Mouse (Mus musculus): ENCODE measurements around the gene St6gal1. TPM values are rescaled to one million over a fixed set of nuclear protein-coding genes. Genes with fewer than 3 reads are reported as not detected.

St6gal1 gene
- polyA plus RNA-seq, 1 experiment from 2014 or later: 19.3 TPM

DNA sequence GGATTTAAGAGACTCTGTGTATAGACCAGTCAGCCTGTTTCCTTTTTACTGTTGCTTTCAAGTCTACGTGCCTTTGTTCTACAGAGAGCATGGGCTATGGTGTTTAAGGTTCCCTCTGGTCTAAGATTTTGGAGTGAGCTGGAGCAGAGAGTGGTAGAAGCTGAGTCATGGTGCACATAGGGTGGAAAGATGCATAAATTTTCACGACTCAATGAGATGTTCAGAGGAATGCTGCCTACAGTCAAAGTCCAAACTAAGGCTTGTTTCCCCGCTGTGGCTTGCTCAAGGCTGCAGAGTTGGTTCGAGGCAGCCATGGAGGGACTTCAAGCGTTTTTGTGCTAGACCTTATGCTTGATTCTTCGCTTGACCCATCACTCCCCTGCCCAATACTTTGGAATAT is 96.0 kb downstream of the St6gal1 start:
- no peaks in the 10 kb centered on the region for H3K4me1 ChIP-seq (ENCODE audit: control insufficient read depth, insufficient read depth, low read length)

DNA sequence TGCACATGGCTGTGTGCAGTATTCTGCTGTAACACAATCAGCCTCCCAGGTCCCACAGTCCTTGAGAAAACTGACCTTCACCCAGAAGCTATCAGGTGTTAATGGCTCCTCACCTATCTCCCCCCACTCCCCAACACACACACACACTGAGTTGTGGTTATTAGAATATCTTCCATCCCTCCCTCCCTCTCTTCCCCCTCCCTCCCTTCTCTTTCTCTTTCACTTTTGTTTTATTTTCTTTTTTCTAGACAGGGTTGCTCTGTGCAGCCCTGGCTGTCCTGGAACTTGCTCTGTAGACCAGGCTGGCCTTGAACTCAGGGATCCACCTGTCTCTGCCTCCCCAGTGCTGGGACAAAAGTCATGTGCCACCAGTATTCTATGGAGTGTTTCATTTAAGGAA is 97.9 kb downstream of the St6gal1 start:
- H3K4me2 ChIP-seq (ENCODE audit: low read length): no peak overlapping the region

More for the DNA sequence above, 96.0 kb downstream of the St6gal1 start:
- H3K27me3 ChIP-seq (ENCODE audit: control insufficient read depth, insufficient read depth, low read depth, low read length): no peaks in the 10 kb centered on the region
- H3K4me2 ChIP-seq (ENCODE audit: low read length): no peak overlapping the region
- ATAC-seq: no peak
- H3K36me3 ChIP-seq (ENCODE audit: control insufficient read depth, insufficient read depth, low read length): peaks cover 6% of the 10 kb centered on the region
- no peak overlapping the region for H3K27ac ChIP-seq (ENCODE audit: low read length)
- H3K9me3 ChIP-seq (replicated peaks; ENCODE audit: control insufficient read depth, low read length, poor library complexity, severe bottlenecking): no peaks in the 10 kb centered on the region
- H3K9ac ChIP-seq (ENCODE audit: low read depth, low read length): no peak overlapping the region
- WGBS: 96% methylated on average over 6 of the region's 6 CpGs
- no peak overlapping the region for H3K4me3 ChIP-seq (ENCODE audit: low read depth, low read length)

DNA sequence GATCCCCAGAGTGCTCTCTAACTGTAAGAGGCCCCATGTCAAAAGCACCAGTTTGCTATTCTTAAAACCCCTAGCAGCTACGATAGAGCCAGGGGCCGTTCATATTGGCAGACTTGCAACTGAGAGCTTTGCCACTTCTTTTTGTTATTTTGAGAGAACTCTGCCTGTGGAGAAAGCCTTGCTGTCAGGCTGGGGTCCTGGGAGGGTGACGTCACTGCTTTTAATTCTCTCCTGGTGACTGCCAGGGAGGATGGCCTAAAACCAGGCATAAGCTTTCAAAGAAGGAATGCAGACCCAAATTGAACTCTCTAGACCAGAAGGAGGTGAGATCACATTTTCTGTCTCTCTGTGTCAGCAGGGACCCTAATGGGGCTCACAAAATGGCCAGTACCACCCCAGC is 99.4 kb downstream of the St6gal1 start:
- H3K4me3 ChIP-seq (ENCODE audit: low read depth, low read length): no peak overlapping the region
- H3K9me3 ChIP-seq (replicated peaks; ENCODE audit: control insufficient read depth, low read length, poor library complexity, severe bottlenecking): no peaks in the 10 kb centered on the region
- no peak overlapping the region for H3K4me2 ChIP-seq (ENCODE audit: low read length)
- peaks cover 10% of the 10 kb centered on the region for H3K36me3 ChIP-seq (ENCODE audit: control insufficient read depth, insufficient read depth, low read length)
- no peak overlapping the region for H3K9ac ChIP-seq (ENCODE audit: low read depth, low read length)
- no peak for ATAC-seq
- 19% methylated on average over 3 of the region's 3 CpGs for WGBS
- H3K4me1 ChIP-seq (ENCODE audit: control insufficient read depth, insufficient read depth, low read length): no peaks in the 10 kb centered on the region
- H3K27ac ChIP-seq (ENCODE audit: low read length): no peak overlapping the region
- no peaks in the 10 kb centered on the region for H3K27me3 ChIP-seq (ENCODE audit: control insufficient read depth, insufficient read depth, low read depth, low read length)

More for the DNA sequence above, 97.9 kb downstream of the St6gal1 start:
- Histone ChIP-seq H3K36me3 (ENCODE audit: control insufficient read depth, insufficient read depth, low read length) (peaks cover 6% of the 10 kb centered on the region), H3K27ac (ENCODE audit: low read length) (no peak overlapping the region), H3K27me3 (ENCODE audit: control insufficient read depth, insufficient read depth, low read depth, low read length) (no peaks in the 10 kb centered on the region), H3K4me3 (ENCODE audit: low read depth, low read length) (no peak overlapping the region), H3K4me1 (ENCODE audit: control insufficient read depth, insufficient read depth, low read length) (no peaks in the 10 kb centered on the region), H3K9me3 (replicated peaks; ENCODE audit: control insufficient read depth, low read length, poor library complexity, severe bottlenecking) (no peaks in the 10 kb centered on the region), H3K9ac (ENCODE audit: low read depth, low read length) (no peak overlapping the region)
- no peak for ATAC-seq

DNA sequence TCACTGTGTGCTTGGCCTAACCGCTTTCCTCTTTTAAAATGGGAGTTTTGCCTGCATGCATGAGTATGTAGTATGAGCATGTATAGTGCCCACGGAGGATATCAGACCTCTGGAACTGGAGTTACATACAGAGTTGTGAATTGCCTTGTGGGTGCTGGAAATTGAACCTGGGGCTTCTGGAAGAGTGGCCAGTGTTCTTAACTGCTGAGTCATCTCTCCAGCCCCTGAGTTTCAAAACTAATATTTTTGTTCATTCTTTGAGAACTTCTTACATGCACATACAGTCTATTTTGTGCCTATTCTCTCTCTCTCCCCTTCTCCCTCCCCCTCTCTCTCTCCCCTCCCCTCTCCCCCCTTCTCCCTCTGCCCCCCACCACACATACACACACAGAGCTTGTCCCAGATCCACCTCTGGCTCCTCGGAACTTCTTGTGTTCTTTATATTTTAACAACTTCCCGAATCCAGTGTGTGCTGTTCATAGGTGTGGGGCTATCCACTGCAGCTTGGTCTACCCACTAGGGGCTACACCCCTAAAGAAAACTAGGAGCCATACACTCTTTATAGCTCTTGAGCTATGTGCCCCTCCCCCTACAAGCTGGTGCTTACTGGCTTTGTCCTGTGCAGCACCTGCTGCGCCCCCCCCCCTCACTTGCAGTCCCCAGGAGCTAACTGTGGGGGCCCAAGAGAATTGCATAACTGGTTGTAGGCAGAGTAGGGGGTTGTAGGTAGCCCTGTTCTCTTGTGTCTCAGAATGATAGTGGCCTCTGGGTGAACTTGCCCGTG is 100.5 kb downstream of the St6gal1 start:
- H3K9me3 ChIP-seq (replicated peaks; ENCODE audit: control insufficient read depth, low read length, poor library complexity, severe bottlenecking): no peaks in the 10 kb centered on the region
- H3K27ac ChIP-seq (ENCODE audit: low read length): no peak overlapping the region
- no peak overlapping the region for H3K4me3 ChIP-seq (ENCODE audit: low read depth, low read length)
- H3K27me3 ChIP-seq (ENCODE audit: control insufficient read depth, insufficient read depth, low read depth, low read length): no peaks in the 10 kb centered on the region
- no peaks in the 10 kb centered on the region for H3K4me1 ChIP-seq (ENCODE audit: control insufficient read depth, insufficient read depth, low read length)
- H3K36me3 ChIP-seq (ENCODE audit: control insufficient read depth, insufficient read depth, low read length): peaks cover 14% of the 10 kb centered on the region
- ATAC-seq: no peak; the same call in 1 of the 2 replicates
- H3K4me2 ChIP-seq (ENCODE audit: low read length): no peak overlapping the region
- H3K9ac ChIP-seq (ENCODE audit: low read depth, low read length): no peak overlapping the region
- 79% methylated on average over 6 of the region's 6 CpGs for WGBS

DNA sequence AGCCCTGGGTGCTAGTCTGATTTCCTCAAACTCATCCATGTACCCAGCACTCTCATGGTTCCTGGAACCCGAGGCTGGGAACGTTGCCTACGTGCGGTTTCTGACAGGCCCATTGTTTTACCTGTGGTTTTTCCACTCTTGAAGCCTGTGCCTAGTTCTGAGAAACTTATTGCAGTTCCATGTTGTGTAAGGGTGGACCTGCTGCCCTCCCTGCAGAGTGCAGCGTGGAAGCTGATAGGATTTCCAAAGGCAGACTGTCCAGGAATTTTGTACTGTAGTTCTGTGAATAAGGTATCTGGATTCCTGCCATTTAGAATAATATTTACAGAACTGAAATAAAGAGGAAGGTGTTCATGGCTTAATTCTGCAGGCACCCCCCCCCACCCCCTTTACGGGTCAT is 102.1 kb downstream of the St6gal1 start:
- Histone ChIP-seq H3K27me3 (ENCODE audit: control insufficient read depth, insufficient read depth, low read depth, low read length) (no peaks in the 10 kb centered on the region), H3K9ac (ENCODE audit: low read depth, low read length) (no peak overlapping the region), H3K36me3 (ENCODE audit: control insufficient read depth, insufficient read depth, low read length) (peaks cover 8% of the 10 kb centered on the region), H3K4me3 (ENCODE audit: low read depth, low read length) (no peak overlapping the region), H3K4me2 (ENCODE audit: low read length) (no peak overlapping the region), H3K9me3 (replicated peaks; ENCODE audit: control insufficient read depth, low read length, poor library complexity, severe bottlenecking) (no peaks in the 10 kb centered on the region), H3K27ac (ENCODE audit: low read length) (no peak overlapping the region), H3K4me1 (ENCODE audit: control insufficient read depth, insufficient read depth, low read length) (no peaks in the 10 kb centered on the region)
- 96% methylated on average over 6 of the region's 6 CpGs for WGBS
- ATAC-seq: no peak

DNA sequence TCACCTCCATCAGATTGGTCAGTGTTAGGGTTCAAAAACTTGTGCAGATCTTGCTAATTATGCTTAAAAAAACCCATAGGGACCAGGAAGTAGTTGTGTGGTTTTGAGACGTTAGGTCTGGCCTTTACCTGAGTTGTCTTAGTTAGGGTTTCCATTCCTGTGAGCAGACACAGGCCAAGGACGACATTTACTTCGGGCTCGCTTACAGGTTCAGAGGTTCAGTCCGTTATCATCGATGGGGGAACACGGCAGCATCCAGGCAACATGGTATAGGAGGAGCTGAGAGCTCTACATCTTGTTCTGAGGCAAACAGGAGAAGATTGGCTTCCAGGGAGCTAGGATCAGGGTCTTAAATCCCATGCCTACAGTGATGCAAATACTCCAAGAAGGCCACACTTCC is 102.7 kb downstream of the St6gal1 start:
- no peak overlapping the region for H3K4me3 ChIP-seq (ENCODE audit: low read depth, low read length)
- H3K27me3 ChIP-seq (ENCODE audit: control insufficient read depth, insufficient read depth, low read depth, low read length): no peaks in the 10 kb centered on the region
- no peaks in the 10 kb centered on the region for H3K9me3 ChIP-seq (replicated peaks; ENCODE audit: control insufficient read depth, low read length, poor library complexity, severe bottlenecking)
- no peak for ATAC-seq
- H3K27ac ChIP-seq (ENCODE audit: low read length): no peak overlapping the region
- H3K4me1 ChIP-seq (ENCODE audit: control insufficient read depth, insufficient read depth, low read length): no peaks in the 10 kb centered on the region
- WGBS: 97% methylated on average over 7 of the region's 7 CpGs
- no peak overlapping the region for H3K4me2 ChIP-seq (ENCODE audit: low read length)
- H3K9ac ChIP-seq (ENCODE audit: low read depth, low read length): no peak overlapping the region
- H3K36me3 ChIP-seq (ENCODE audit: control insufficient read depth, insufficient read depth, low read length): peaks cover 8% of the 10 kb centered on the region

DNA sequence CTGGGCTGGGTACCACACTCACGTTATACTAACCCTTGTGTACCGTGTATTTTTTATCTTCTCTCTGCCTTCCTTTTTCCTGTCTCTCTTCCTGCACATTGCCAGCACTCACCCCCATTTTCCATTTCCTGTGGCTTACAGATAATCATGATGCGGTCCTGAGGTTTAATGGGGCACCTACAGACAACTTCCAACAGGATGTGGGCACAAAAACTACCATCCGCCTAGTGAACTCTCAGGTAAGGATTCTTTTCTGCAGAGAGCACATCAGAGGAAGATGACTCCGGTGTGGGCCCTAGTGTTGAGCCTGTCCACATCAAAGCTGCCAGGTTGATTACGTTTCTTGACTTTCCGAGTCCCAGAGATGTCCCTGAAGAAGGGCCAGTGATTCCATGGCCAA is 103.7 kb downstream of the St6gal1 start:
- no peaks in the 10 kb centered on the region for H3K9me3 ChIP-seq (replicated peaks; ENCODE audit: control insufficient read depth, low read length, poor library complexity, severe bottlenecking)
- H3K4me3 ChIP-seq (ENCODE audit: low read depth, low read length): no peak overlapping the region
- no peaks in the 10 kb centered on the region for H3K4me1 ChIP-seq (ENCODE audit: control insufficient read depth, insufficient read depth, low read length)
- ATAC-seq: no peak
- no peak overlapping the region for H3K9ac ChIP-seq (ENCODE audit: low read depth, low read length)
- H3K27me3 ChIP-seq (ENCODE audit: control insufficient read depth, insufficient read depth, low read depth, low read length): no peaks in the 10 kb centered on the region
- 95% methylated on average over 7 of the region's 7 CpGs for WGBS
- H3K36me3 ChIP-seq (ENCODE audit: control insufficient read depth, insufficient read depth, low read length): peaks cover 8% of the 10 kb centered on the region
- no peak overlapping the region for H3K4me2 ChIP-seq (ENCODE audit: low read length)
- H3K27ac ChIP-seq (ENCODE audit: low read length): no peak overlapping the region

DNA sequence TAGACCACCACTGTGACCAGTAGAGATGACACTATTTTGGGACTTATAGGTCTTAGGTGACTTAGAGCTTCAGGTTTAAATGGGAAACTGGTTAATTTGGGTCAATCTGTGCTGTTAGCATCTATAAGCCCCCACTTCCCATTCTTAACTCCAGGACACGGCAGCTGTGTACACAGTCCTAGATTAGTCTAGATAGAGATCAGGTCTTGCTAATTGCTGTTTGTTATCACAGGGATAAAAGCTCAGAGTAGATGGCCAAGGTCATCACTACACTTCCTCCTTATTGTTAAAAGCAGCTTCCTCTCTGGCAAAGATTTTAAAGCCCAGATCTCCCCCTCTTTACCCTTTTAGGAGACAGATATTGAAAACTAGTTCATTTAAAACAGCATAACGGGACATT is 107.6 kb downstream of the St6gal1 start:
- Histone ChIP-seq H3K4me3 (ENCODE audit: low read depth, low read length) (no peak overlapping the region), H3K27me3 (ENCODE audit: control insufficient read depth, insufficient read depth, low read depth, low read length) (no peaks in the 10 kb centered on the region), H3K36me3 (ENCODE audit: control insufficient read depth, insufficient read depth, low read length) (peaks cover 8% of the 10 kb centered on the region), H3K4me1 (ENCODE audit: control insufficient read depth, insufficient read depth, low read length) (no peaks in the 10 kb centered on the region), H3K27ac (ENCODE audit: low read length) (no peak overlapping the region), H3K9me3 (replicated peaks; ENCODE audit: control insufficient read depth, low read length, poor library complexity, severe bottlenecking) (no peaks in the 10 kb centered on the region), H3K9ac (ENCODE audit: low read depth, low read length) (no peak overlapping the region), H3K4me2 (ENCODE audit: low read length) (no peak overlapping the region)
- no peak for ATAC-seq
- 83% methylated on average over 2 of the region's 2 CpGs for WGBS

DNA sequence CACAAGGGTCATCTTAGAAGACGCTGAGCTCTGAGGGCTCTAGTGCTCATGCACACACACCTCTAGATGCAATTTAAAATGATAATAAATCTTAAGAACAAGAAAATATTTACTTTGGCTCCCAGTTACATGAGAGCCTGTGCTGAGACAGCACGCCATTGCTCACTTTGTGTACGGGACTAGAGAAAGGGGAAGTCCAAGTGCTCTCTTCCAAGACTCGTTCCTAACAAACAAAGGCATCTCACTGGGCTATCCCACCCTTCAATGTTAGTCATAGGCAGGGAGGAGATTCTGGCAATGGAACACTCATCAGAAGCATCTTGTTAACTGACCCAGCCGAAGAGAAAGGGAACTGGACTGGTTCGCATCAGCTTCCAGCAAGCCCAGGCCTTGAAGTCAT is 108.1 kb downstream of the St6gal1 start:
- Histone ChIP-seq H3K9ac (ENCODE audit: low read depth, low read length) (no peak overlapping the region), H3K27ac (ENCODE audit: low read length) (no peak overlapping the region), H3K36me3 (ENCODE audit: control insufficient read depth, insufficient read depth, low read length) (peaks cover 8% of the 10 kb centered on the region), H3K4me3 (ENCODE audit: low read depth, low read length) (no peak overlapping the region), H3K4me2 (ENCODE audit: low read length) (no peak overlapping the region), H3K4me1 (ENCODE audit: control insufficient read depth, insufficient read depth, low read length) (no peaks in the 10 kb centered on the region), H3K27me3 (ENCODE audit: control insufficient read depth, insufficient read depth, low read depth, low read length) (no peaks in the 10 kb centered on the region), H3K9me3 (replicated peaks; ENCODE audit: control insufficient read depth, low read length, poor library complexity, severe bottlenecking) (no peaks in the 10 kb centered on the region)
- 88% methylated on average over 6 of the region's 6 CpGs for WGBS
- no peak for ATAC-seq

All from midbrain, embryonic 16.5 days (tissue).